Mouse (Mus musculus) brain, embryonic 18.5 days (tissue): ENCODE results near the gene Ntn1.

Experiments used
- DNase-seq: peaks from one replicate; pipeline ENCODE4 v3.0.0-alpha.2; 2012; ENCODE audit warnings: low read depth, low spot score

The Ntn1 gene

GRCm38 (mm10) chr11:68215206-68215912 is 185.3 kb downstream of the Ntn1 start:
- DNase-seq, result peak; percentile 50

- no peak for DNase-seq
Observed at GRCm38 (mm10) chr11:68214496-68215205, 186.0 kb downstream of the Ntn1 start.

GRCm38 (mm10) chr11:68213896-68214295 is 186.7 kb downstream of the Ntn1 start:
- DNase-seq, result no peak

- no peak for DNase-seq
Observed at GRCm38 (mm10) chr11:68211924-68212578, 188.6 kb downstream of the Ntn1 start.

- no peak for DNase-seq
Observed at GRCm38 (mm10) chr11:68210714-68211113, 189.9 kb downstream of the Ntn1 start.

GRCm38 (mm10) chr11:68209506-68209905 is 191.1 kb downstream of the Ntn1 start:
- DNase-seq, result no peak

- no peak for DNase-seq
Observed at GRCm38 (mm10) chr11:68208582-68208981, 192.0 kb downstream of the Ntn1 start.

GRCm38 (mm10) chr11:68208023-68208422 is 192.6 kb downstream of the Ntn1 start:
- DNase-seq, result no peak

GRCm38 (mm10) chr11:68205572-68206229 is 194.9 kb downstream of the Ntn1 start:
- DNase-seq, result no peak

- no peak for DNase-seq
Observed at GRCm38 (mm10) chr11:68204407-68204806, 196.2 kb downstream of the Ntn1 start.

GRCm38 (mm10) chr11:68203658-68204315 is 196.8 kb downstream of the Ntn1 start:
- no peak for DNase-seq

- no peak for DNase-seq
Observed at GRCm38 (mm10) chr11:68202561-68202960, 198.1 kb downstream of the Ntn1 start.

- DNase-seq, result no peak
Observed at GRCm38 (mm10) chr11:68201811-68202459, 198.7 kb downstream of the Ntn1 start.

- DNase-seq, result no peak
Observed at GRCm38 (mm10) chr11:68201063-68201462, 199.6 kb downstream of the Ntn1 start.

GRCm38 (mm10) chr11:68200500-68200899 is 200.1 kb downstream of the Ntn1 start:
- no peak for DNase-seq

- no peak for DNase-seq
Observed at GRCm38 (mm10) chr11:68199801-68200423, 200.7 kb downstream of the Ntn1 start.

- DNase-seq, result no peak
Observed at GRCm38 (mm10) chr11:68199103-68199502, 201.5 kb downstream of the Ntn1 start.

- no peak for DNase-seq
Observed at GRCm38 (mm10) chr11:68198696-68199095, 201.9 kb downstream of the Ntn1 start.

GRCm38 (mm10) chr11:68197471-68197870 is 203.2 kb downstream of the Ntn1 start:
- no peak for DNase-seq

GRCm38 (mm10) chr11:68196566-68196965 is 204.1 kb downstream of the Ntn1 start:
- DNase-seq, result no peak
